ENCODE assay signal across 12 mouse cellular contexts in the genomic region with DNA sequence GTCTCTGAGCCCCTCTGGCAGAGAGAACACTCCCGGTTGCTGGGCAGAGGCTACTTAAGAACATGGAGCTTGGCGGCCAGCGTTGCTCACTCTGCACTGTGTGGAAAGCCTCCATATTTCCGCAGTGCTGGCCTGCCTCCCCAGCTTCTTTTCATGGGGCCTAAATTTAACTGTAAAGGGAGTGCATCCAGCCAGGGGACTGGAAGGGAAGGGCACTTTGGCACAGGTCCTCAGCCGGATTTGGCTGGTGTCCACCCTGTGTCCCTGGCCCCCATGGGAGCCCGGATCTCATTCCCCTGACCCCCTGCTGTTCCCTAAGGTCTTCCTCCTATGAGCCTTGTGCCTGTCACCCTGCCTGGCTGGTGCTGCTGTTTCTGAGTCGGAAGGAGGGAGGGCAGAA. TPM values are rescaled to one million over a fixed set of nuclear protein-coding genes. Genes with fewer than 3 reads are reported as not detected.
A peak's percentile ranks its signal among the peaks of the same experiment; 100 is the strongest.
DNase-seq lines count a peak whose midpoint lies in the region; ATAC-seq and TF ChIP-seq lines count a peak whose summit lies in the region.
"Had no signal": no experiment of that assay in that cellular context is flagged by ENCODE, and none has a peak within 500 bp of the region (broad histone marks: within the 10 kb centered on the region; RNA-seq: fewer than 3 reads in every experiment).

No protein-coding gene starts in this region.

- H3K4me3 ChIP-seq in kidney, embryonic 16.5 days (ENCODE audit: low read length), result no peak overlapping the region
- H3K4me3 ChIP-seq in stomach, postnatal 0 days (ENCODE audit: low read depth, low read length), result no peak overlapping the region

- H3K4me2 ChIP-seq in kidney, embryonic 16.5 days (replicated peaks; ENCODE audit: low read depth, low read length), result no peak overlapping the region
- H3K4me2 ChIP-seq in stomach, postnatal 0 days (replicated peaks; ENCODE audit: low read depth), result no peak overlapping the region

- H3K9ac ChIP-seq in kidney, embryonic 16.5 days (replicated peaks; ENCODE audit: low read length), result no peak overlapping the region
- H3K9ac ChIP-seq in stomach, postnatal 0 days (ENCODE audit: low read length), result no peak overlapping the region
- H3K9ac ChIP-seq: liver, embryonic 14.5 days had no signal

- H3K27me3 ChIP-seq in kidney, embryonic 16.5 days (ENCODE audit: insufficient read depth, low read length), result no peaks in the 10 kb centered on the region
- H3K27me3 ChIP-seq in stomach, postnatal 0 days (ENCODE audit: control insufficient read depth, insufficient read depth, low read length), result no peaks in the 10 kb centered on the region

- peak; percentile 49 for DNase-seq in adrenal gland, postnatal 14 days
- DNase-seq in adrenal gland, adult 18-20 months (ENCODE audit: low spot score in 2 of 2), result no peak
- DNase-seq in kidney, postnatal 10 days, result peak; percentile 50
- DNase-seq in cerebellum, postnatal 36 days, result peak; percentile 73 to 77
- peak; percentile 62 to 63 for DNase-seq in heart, postnatal 10 days
- no peak for DNase-seq in stomach, postnatal 0 days (ENCODE audit: low spot score)
- DNase-seq in T-cell, adult 2 months (ENCODE audit: low spot score), result no peak
- DNase-seq: kidney, adult 18-20 months; lung, postnatal 4 days had no signal

- no peak for TF ChIP-seq CTCF in stomach, postnatal 0 days (IDR thresholded peaks at IDR 0.05; ENCODE audit: low read depth)

- intact Hi-C loops in heart, postnatal 10 days (cut with DNase I), result no loop called here

- WGBS in kidney, embryonic 16.5 days, result 81% methylated on average over 7 of the region's 7 CpGs
- 72% methylated on average over 7 of the region's 7 CpGs for WGBS in stomach, postnatal 0 days

- ATAC-seq in kidney, embryonic 16.5 days (ENCODE audit: low FRiP score, low TSS enrichment), result no peak
- ATAC-seq in stomach, postnatal 0 days (ENCODE audit: low FRiP score, low TSS enrichment), result no peak

- no peaks in the 10 kb centered on the region for H3K36me3 ChIP-seq in kidney, embryonic 16.5 days (ENCODE audit: insufficient read depth, low read length)
- H3K36me3 ChIP-seq in stomach, postnatal 0 days (ENCODE audit: control insufficient read depth, insufficient read depth, low read length), result no peaks in the 10 kb centered on the region
- H3K36me3 ChIP-seq: G1E had no signal

- H3K27ac ChIP-seq in kidney, embryonic 16.5 days (ENCODE audit: low read length), result no peak overlapping the region
- no peak overlapping the region for H3K27ac ChIP-seq in stomach, postnatal 0 days (replicated peaks)
- H3K27ac ChIP-seq: liver, embryonic 14.5 days had no signal

- H3K9me3 ChIP-seq in kidney, embryonic 16.5 days (ENCODE audit: low read length), result no peaks in the 10 kb centered on the region
- H3K9me3 ChIP-seq in stomach, postnatal 0 days (ENCODE audit: control insufficient read depth, low read length), result no peaks in the 10 kb centered on the region

- H3K4me1 ChIP-seq in kidney, embryonic 16.5 days (ENCODE audit: insufficient read depth, low read length), result peaks cover 21% of the 10 kb centered on the region
- peaks cover 3% of the 10 kb centered on the region for H3K4me1 ChIP-seq in stomach, postnatal 0 days (replicated peaks; ENCODE audit: control insufficient read depth, insufficient read depth)

- no peak for TF ChIP-seq EP300 in stomach, postnatal 0 days (optimal IDR thresholded peaks at IDR 0.05)

RNA-seq across cellular contexts. Expression of a gene that starts 3.4 kb away (rescaled TPM):
- 3.8 and 41.6 TPM in 2 replicates for total RNA-seq in adrenal gland, postnatal 14 days (2021)
- 1 to 10 TPM; 1.2 to 1.4 TPM for total RNA-seq in adrenal gland, adult 18-20 months (2021)
- 72.9 and 77.0 TPM in 2 replicates for polyA plus RNA-seq in kidney, embryonic 16.5 days (2015; fragmentation: Nextera tagmentation; extraction: Ambion mirVana)
- total RNA-seq in heart, postnatal 10 days (2021), result 1 to 10 TPM; 2.5 to 3.0 TPM
- polyA plus RNA-seq in stomach, postnatal 0 days (2015; fragmentation: Nextera tagmentation; extraction: Ambion mirVana), result 17.9 and 21.7 TPM in 2 replicates
- polyA plus RNA-seq: G1E had no signal

RNA-seq across cellular contexts. Expression of a gene that starts 8.3 kb away (rescaled TPM):
- total RNA-seq in adrenal gland, postnatal 14 days (2021), result 8.6 and 11.8 TPM in 2 replicates
- 10 to 100 TPM; 13.5 to 24.9 TPM for total RNA-seq in adrenal gland, adult 18-20 months (2021)
- 1.4 and 1.8 TPM in 2 replicates for polyA plus RNA-seq in kidney, embryonic 16.5 days (2015; fragmentation: Nextera tagmentation; extraction: Ambion mirVana)
- total RNA-seq in heart, postnatal 10 days (2021), result 10 to 100 TPM; 13.2 to 13.9 TPM
- polyA plus RNA-seq in stomach, postnatal 0 days (2015; fragmentation: Nextera tagmentation; extraction: Ambion mirVana), result 2.3 and 2.5 TPM in 2 replicates
- total RNA-seq: G1E had no signal
- polyA plus RNA-seq: G1E had no signal

RNA-seq across cellular contexts. Expression of a gene that starts 37.2 kb away (rescaled TPM):
- 45.9 and 72.5 TPM in 2 replicates for total RNA-seq in adrenal gland, postnatal 14 days (2021)
- 10 to 100 TPM; 41.9 to 51.7 TPM for total RNA-seq in adrenal gland, adult 18-20 months (2021)
- 73.3 and 73.4 TPM in 2 replicates for polyA plus RNA-seq in kidney, embryonic 16.5 days (2015; fragmentation: Nextera tagmentation; extraction: Ambion mirVana)
- 10 to 100 TPM; 25.6 to 31.4 TPM for total RNA-seq in heart, postnatal 10 days (2021)
- polyA plus RNA-seq in stomach, postnatal 0 days (2015; fragmentation: Nextera tagmentation; extraction: Ambion mirVana), result 14.4 and 17.4 TPM in 2 replicates

RNA-seq across cellular contexts. Expression of a gene that starts 42.0 kb away (rescaled TPM):
- total RNA-seq in adrenal gland, postnatal 14 days (2021), result 2.9 and 5.6 TPM in 2 replicates
- 1 to 10 TPM; 1.4 to 4.4 TPM for total RNA-seq in adrenal gland, adult 18-20 months (2021)
- polyA plus RNA-seq in kidney, embryonic 16.5 days (2015; fragmentation: Nextera tagmentation; extraction: Ambion mirVana), result 15.0 and 19.0 TPM in 2 replicates
- total RNA-seq in heart, postnatal 10 days (2021), result 1 to 10 TPM; 2.8 to 5.1 TPM
- polyA plus RNA-seq in stomach, postnatal 0 days (2015; fragmentation: Nextera tagmentation; extraction: Ambion mirVana), result 1,122 and 1,152 TPM in 2 replicates
- polyA plus RNA-seq: G1E had no signal

RNA-seq across cellular contexts. Expression of a gene that starts 59.3 kb away (rescaled TPM):
- 5.6 TPM in 2 replicates for total RNA-seq in adrenal gland, postnatal 14 days (2021)
- 1 to 10 TPM; 3.0 to 8.1 TPM for total RNA-seq in adrenal gland, adult 18-20 months (2021)
- polyA plus RNA-seq in kidney, embryonic 16.5 days (2015; fragmentation: Nextera tagmentation; extraction: Ambion mirVana), result 0.32 and 0.33 TPM in 2 replicates
- total RNA-seq in heart, postnatal 10 days (2021), result 1 to 10 TPM; 3.0 to 4.3 TPM
- 0.46 and 0.87 TPM in 2 replicates for polyA plus RNA-seq in stomach, postnatal 0 days (2015; fragmentation: Nextera tagmentation; extraction: Ambion mirVana)
- polyA plus RNA-seq: G1E had no signal

Comparison
In these comparisons a context has a peak if more than half of its experiments do, and no peak if none do; other contexts are left out.
1. DNase-seq: peak in adrenal gland, postnatal 14 days (single experiment), kidney, postnatal 10 days (single experiment), cerebellum, postnatal 36 days (2 of 2) and heart, postnatal 10 days (2 of 2); none in adrenal gland, adult 18-20 months (0 of 2), stomach, postnatal 0 days (single experiment) and T-cell, adult 2 months (single experiment).